Mouse (Mus musculus) ES-E14 (cell line): ENCODE results near the gene Rnf2. TPM values are rescaled to one million over a fixed set of nuclear protein-coding genes. Genes with fewer than 3 reads are reported as not detected.

Experiments
- DNase-seq: peaks from one replicate; pipeline ENCODE4 v3.0.0-alpha.2; 2013; ENCODE audit warnings: low read depth, low spot score
- H3K27ac ChIP-seq: 2 replicates; pipeline ENCODE4 v1.5.1; 2012; ENCODE audit warnings: low read depth, mild to moderate bottlenecking, low read length, moderate library complexity, mixed read lengths; ENCODE audit not compliant: poor library complexity, insufficient read depth, severe bottlenecking
- H3K36me3 ChIP-seq: 2 replicates; pipeline ENCODE4 v1.6.1; 2012; ENCODE audit warnings: mild to moderate bottlenecking, low read length, moderate library complexity, mixed read lengths; ENCODE audit not compliant: control insufficient read depth, poor library complexity, insufficient read depth, severe bottlenecking
- H3K4me1 ChIP-seq, 2 experiments: fragments of 150-350 bp in 1 of 2; sonication (generic) in 1 of 2; 2 replicates each; pipeline ENCODE4 v1.6.1; 2012; ENCODE audit warnings: low read length in 2 of 2, mild to moderate bottlenecking in 1 of 2, mixed read lengths in 1 of 2; ENCODE audit not compliant: control insufficient read depth in 2 of 2, insufficient read depth in 2 of 2, poor library complexity in 1 of 2
- H3K4me3 ChIP-seq, 2 experiments: fragments of 150-350 bp in 1 of 2; sonication (generic) in 1 of 2; 2 replicates each; pipeline ENCODE4 v1.5.1; 2012; ENCODE audit warnings: low read length in 2 of 2, low read depth in 1 of 2, mild to moderate bottlenecking in 1 of 2, mixed read lengths in 1 of 2; ENCODE audit not compliant: insufficient read depth in 1 of 2, poor library complexity in 1 of 2, severe bottlenecking in 1 of 2
- H3K9ac ChIP-seq: 2 replicates; pipeline ENCODE4 v1.6.1; 2012; ENCODE audit warnings: low read depth, mild to moderate bottlenecking, low read length, mixed read lengths; ENCODE audit not compliant: poor library complexity, insufficient read depth, severe bottlenecking
- H3K9me3 ChIP-seq: fragments of 150-350 bp; sonication (generic); 2 replicates; pipeline ENCODE4 v1.6.1; 2012; ENCODE audit warnings: low read depth, mild to moderate bottlenecking, low read length; ENCODE audit not compliant: control insufficient read depth, insufficient read depth
- CHD2 ChIP-seq: IDR thresholded peaks from 2 replicates; pipeline ENCODE4 v1.6.1; 2014; ENCODE audit warnings: mild to moderate bottlenecking, low read depth, low read length, inconsistent platforms
- HCFC1 ChIP-seq: IDR thresholded peaks from 2 replicates; pipeline ENCODE4 v1.6.1; 2012; ENCODE audit warnings: low read length, inconsistent platforms, borderline replicate concordance; ENCODE audit not compliant: insufficient read depth
- MAFK ChIP-seq: IDR thresholded peaks from 2 replicates; pipeline ENCODE4 v1.6.1; 2014; ENCODE audit warnings: mild to moderate bottlenecking, low read depth, low read length, inconsistent platforms; ENCODE audit not compliant: insufficient read depth
- ZC3H11A ChIP-seq: IDR thresholded peaks from 2 replicates; pipeline ENCODE4 v1.6.1; 2012; ENCODE audit warnings: low read depth, mild to moderate bottlenecking, inconsistent platforms, low read length, borderline replicate concordance
- ZNF384 ChIP-seq: IDR thresholded peaks from 2 replicates; pipeline ENCODE4 v1.6.1; 2012; ENCODE audit warnings: low read depth, low read length, inconsistent platforms
- in situ Hi-C, 2 experiments: fragments of 600-800 bp; cut with MboI; formaldehyde crosslinking; loops; one replicate each; pipeline ENCODE4 v1.15.1; 2025; ENCODE audit warnings: low sequenced_read_pairs in 2 of 2, inconsistent platforms in 1 of 2; ENCODE audit not compliant: unreplicated experiment in 2 of 2
- total RNA-seq: library from RNA; depleted of rRNA; stranded (reverse); fragments of 300-350 nt; gene quantifications from 2 replicates; pipeline ENCODE4 v1.2.3, GENCODE M21; 2012; rRNA removed

Rnf2 gene
- total RNA-seq, result 54.1 and 58.9 TPM in 2 replicates

DNA sequence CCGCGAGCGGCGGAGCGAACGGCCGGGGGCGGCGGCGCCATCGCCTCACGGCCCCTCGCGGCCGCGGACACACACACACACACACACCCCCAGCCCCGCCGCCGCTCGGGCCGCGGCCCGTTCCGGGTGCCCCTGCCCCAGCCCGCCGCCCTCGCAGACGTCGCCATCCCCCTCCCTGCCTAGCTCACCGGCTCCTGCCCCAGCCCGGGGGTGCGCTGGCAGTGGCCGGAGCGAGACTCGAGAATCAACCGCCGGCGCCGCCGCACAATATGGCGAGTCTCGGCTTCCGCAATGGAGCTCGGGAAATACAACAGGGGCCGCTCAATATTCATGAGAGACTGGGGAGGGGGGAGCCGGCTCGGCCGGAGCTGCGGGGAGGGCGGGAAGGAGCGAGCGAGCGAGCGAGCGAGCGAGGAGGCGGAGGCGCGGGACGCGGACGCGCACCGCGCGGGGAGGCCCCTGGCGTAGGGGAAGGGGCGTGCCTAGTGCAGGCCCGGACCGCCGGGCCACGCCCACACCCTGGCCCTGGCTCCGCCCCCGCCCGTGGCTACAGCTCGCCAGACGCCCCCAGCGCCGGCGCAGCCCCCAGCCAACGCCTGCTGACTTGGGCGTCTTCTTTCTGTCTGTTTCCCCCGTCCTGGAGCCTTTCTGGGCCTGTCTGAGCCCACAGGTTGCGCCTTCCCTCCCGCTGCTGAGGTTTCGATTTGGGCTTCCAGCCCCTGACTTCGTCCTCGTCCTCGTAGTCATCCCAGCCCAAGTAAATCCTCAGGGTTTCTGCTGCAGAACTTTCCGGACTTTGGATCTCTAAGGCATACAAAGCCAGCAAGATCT lies at the start of gene Rnf2:
TSS of gene Rnf2 (minus strand) at position 425 of the 831 bp plus-strand sequence.
- Histone ChIP-seq H3K4me3 (peak within 1 kb of the TSS; percentile 82 to 99), H3K9me3 (no peaks in the 10 kb centered on the region), H3K36me3 (0 out of 2 replicates have a peak, but pooled peaks cover 3% of the 10 kb centered on the region), H3K9ac (peak within 1 kb of the TSS; percentile 100), H3K4me1 (peaks cover 0 to 3% of the 10 kb centered on the region in 2 experiments; a peak in 2 of 4 replicates), H3K27ac (peak within 1 kb of the TSS; percentile 94)
- in situ Hi-C loops, result no loop called here
- no peak for TF ChIP-seq CHD2
- peak; percentile 31; the same call in 1 of the 2 replicates for TF ChIP-seq HCFC1
- peak; percentile 76 for DNase-seq

DNA sequence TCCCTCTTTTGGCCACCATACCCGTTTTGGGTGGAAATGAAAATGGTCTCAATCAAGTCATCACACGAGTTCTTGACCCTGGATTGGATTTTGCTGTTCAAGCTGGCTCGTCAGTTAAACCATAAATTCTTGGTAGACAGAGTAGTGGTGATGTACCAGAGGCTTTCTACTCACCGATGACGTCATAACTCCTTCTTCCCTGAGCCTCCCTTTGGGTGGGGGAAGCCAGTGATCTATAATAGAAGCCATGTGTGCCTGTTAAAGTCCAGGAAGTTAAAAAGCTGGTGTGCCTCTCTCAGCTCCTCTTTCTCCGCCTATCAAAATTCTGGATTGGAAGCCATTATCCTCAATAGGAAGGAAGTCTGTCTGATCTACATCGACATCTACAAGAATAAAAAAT lies 49.0 kb upstream of the Rnf2 start:
- Histone ChIP-seq H3K4me3 (no peak overlapping the region), H3K27ac (no peak overlapping the region), H3K9me3 (no peaks in the 10 kb centered on the region), H3K9ac (no peak overlapping the region), H3K4me1 (peaks cover 2 to 8% of the 10 kb centered on the region in 2 experiments; a peak in 2 of 4 replicates), H3K36me3 (no peaks in the 10 kb centered on the region)
- no peak for DNase-seq
- in situ Hi-C loops, result no loop called here
- TF ChIP-seq CHD2, result no peak
- TF ChIP-seq ZC3H11A, result no peak
- no peak for TF ChIP-seq ZNF384
- TF ChIP-seq MAFK, result no peak
- no peak for TF ChIP-seq HCFC1

DNA sequence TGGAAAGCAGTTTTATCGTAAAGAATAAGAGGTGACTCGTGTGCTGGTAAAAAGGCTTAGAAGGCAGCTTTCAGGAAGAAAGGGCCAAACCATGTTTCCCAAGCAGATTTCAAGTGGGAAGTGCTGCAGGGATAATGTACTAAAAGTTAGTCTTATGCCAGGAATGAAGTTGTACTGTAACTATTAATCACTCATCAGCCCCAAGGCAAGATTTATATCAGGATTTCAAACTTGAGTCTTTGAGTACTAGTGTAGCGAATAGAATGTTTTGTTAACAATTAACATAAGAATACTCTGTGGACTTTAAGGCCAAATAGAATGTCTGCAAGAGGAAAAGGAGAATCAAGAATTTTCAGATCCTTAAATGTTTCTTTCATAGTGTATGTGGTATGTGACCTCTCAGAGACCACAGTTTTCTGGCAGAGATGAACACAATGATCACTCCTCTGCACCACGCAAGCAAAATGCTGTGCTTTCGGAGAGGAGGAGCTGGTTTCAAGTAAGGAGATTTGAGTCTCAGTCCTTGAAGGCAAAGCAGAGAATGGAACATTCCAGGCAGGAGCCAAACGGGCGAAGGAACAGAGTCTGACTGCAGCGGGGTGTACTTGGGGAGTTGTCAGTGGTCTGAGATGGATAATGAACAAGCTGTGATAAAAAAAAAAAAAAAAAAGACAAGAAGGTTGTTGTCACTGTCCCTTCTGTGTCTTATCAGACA lies 48.3 kb upstream of the Rnf2 start:
- TF ChIP-seq HCFC1, result no peak
- TF ChIP-seq MAFK, result no peak
- TF ChIP-seq CHD2, result no peak
- TF ChIP-seq ZC3H11A, result no peak
- TF ChIP-seq ZNF384, result no peak
- Histone ChIP-seq H3K4me1 (peaks cover 4 to 9% of the 10 kb centered on the region in 2 experiments; a peak in 2 of 4 replicates), H3K9me3 (no peaks in the 10 kb centered on the region), H3K36me3 (no peaks in the 10 kb centered on the region), H3K4me3 (no peak overlapping the region), H3K9ac (no peak overlapping the region), H3K27ac (no peak overlapping the region)
- in situ Hi-C loops, result no loop called here
- no peak for DNase-seq

DNA sequence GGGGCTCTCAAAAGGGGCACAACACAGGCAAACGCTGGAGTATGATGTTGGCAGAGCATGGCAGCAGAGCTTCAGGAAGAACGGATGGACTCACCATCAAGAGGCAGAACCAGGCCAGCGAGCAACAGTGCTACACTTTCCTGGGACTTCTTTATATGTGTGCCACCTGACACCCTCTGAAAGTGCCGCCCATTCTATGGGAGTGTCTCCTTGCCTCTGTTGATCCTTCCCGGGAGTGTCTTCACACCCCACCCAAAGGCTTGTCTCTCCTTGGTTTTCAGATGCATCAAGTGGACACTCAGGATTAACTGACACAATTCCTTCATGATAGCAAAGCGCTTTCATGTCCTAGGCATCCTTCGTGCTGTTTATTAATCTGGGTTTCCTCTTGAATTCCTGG lies 44.8 kb upstream of the Rnf2 start:
- peaks cover 7 to 11% of the 10 kb centered on the region in 2 experiments; a peak in 3 of 4 replicates for H3K4me1 ChIP-seq
- TF ChIP-seq ZNF384, result no peak
- TF ChIP-seq CHD2, result no peak
- TF ChIP-seq ZC3H11A, result no peak
- no peak for TF ChIP-seq HCFC1
- TF ChIP-seq MAFK, result no peak
- no peak overlapping the region for H3K9ac ChIP-seq
- in situ Hi-C loops, result no loop called here
- H3K4me3 ChIP-seq, result no peak overlapping the region
- no peaks in the 10 kb centered on the region for H3K9me3 ChIP-seq
- no peaks in the 10 kb centered on the region for H3K36me3 ChIP-seq
- no peak for DNase-seq
- peak overlapping the region; percentile 85 for H3K27ac ChIP-seq
